Mouse (Mus musculus): Measurements from ENCODE around the gene Znrf1.

Znrf1 gene

DNA sequence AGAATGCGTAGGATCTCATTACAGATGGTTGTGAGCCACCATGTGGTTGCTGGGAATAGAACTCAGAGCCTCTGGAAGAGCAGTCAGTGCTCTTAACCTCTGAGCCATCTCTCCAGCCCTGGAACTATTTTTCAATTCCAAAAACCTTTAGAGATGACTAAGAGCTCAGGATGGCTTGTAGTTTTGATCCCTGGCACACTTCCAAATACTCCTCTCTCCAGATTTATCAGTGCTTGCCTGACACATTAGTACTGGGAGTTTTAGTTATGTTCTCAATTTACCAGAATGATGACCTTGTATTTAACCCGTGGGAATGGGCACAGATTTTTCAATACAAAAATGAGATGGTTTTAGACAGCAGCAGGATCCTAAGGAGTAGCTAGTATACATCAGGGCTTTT lies 130.9 kb downstream of the Znrf1 start:
- DNase-seq (ENCODE audit: extremely low read depth, insufficient read length, low spot score), result no peak
